Mouse (Mus musculus): ENCODE measurements around the gene Stx2. TPM values are rescaled to one million over a fixed set of nuclear protein-coding genes. Genes with fewer than 3 reads are reported as not detected.

The Stx2 gene
- polyA plus RNA-seq, 1 experiment from 2014 or later = 25.3 TPM

GRCm38 (mm10) chr5:129025048-129025447 is 16.7 kb upstream of the Stx2 start:
- DNase-seq (ENCODE audit: extremely low spot score, low spot score) = no peak
- peaks cover 70% of the 10 kb centered on the region for H3K36me3 ChIP-seq (replicated peaks)
- H3K4me3 ChIP-seq = no peak overlapping the region

DNA sequence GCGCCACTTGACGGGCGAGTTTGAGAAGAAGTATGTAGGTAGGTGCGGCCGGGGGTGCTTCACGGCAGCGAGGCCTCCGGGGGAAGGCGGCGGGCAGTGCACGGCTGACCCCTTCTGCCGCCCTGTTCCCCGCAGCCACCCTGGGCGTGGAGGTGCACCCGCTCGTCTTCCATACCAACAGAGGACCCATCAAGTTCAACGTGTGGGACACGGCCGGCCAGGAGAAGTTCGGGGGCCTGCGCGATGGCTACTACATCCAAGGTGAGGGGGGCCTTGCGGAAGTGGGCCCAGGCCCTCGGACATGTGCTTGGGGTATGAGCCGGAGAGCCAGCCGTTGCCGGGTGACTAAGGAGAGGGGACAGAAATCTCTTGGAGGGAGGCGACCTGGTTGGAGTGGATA is 12.4 kb upstream of the Stx2 start:
- peak; percentile 52 for DNase-seq (ENCODE audit: extremely low spot score, low spot score)
- H3K9me3 ChIP-seq = no peaks in the 10 kb centered on the region
- peaks cover 50% of the 10 kb centered on the region for H3K36me3 ChIP-seq (replicated peaks)
- WGBS = under 1% methylated on average over 28 of the region's 28 CpGs
- H3K4me1 ChIP-seq = peaks cover 24% of the 10 kb centered on the region
- H3K27me3 ChIP-seq (ENCODE audit: poor library complexity, severe bottlenecking) = no peaks in the 10 kb centered on the region
- peak overlapping the region; percentile 94 for H3K4me3 ChIP-seq
- H3K27ac ChIP-seq = peak overlapping the region; percentile 100

More at GRCm38 (mm10) chr5:129025048-129025447, 16.7 kb upstream of the Stx2 start:
- 42% methylated on average over 2 of the region's 2 CpGs for WGBS
- Histone ChIP-seq H3K9me3 (no peaks in the 10 kb centered on the region), H3K4me1 (peaks cover 12% of the 10 kb centered on the region), H3K27ac (no peak overlapping the region), H3K27me3 (ENCODE audit: poor library complexity, severe bottlenecking) (no peaks in the 10 kb centered on the region)

DNA sequence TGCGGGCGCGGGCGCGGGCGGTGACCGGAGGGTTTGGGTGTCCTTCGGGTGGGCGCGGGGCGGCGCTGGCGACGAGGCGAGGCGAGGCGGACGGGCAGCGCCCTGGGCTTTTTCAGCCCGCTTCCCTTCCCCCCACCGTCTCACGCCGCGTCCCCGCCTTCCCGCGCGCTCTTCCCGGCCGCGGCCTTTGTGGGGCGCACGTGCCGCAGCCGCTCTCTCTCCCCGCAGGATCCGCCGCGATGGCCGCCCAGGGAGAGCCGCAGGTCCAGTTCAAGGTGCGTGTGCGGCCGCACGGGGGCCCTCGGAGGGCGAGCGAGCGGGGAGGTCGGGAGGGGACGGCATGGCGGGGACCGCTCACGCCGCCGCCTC is 11.9 kb upstream of the Stx2 start:
- Histone ChIP-seq H3K36me3 (replicated peaks) (peaks cover 45% of the 10 kb centered on the region), H3K9me3 (no peaks in the 10 kb centered on the region), H3K4me3 (peak overlapping the region; percentile 94), H3K27me3 (ENCODE audit: poor library complexity, severe bottlenecking) (no peaks in the 10 kb centered on the region), H3K27ac (peak overlapping the region; percentile 100), H3K4me1 (peaks cover 24% of the 10 kb centered on the region)
- under 1% methylated on average over 43 of the region's 56 CpGs for WGBS
- DNase-seq (ENCODE audit: extremely low spot score, low spot score) = no peak

DNA sequence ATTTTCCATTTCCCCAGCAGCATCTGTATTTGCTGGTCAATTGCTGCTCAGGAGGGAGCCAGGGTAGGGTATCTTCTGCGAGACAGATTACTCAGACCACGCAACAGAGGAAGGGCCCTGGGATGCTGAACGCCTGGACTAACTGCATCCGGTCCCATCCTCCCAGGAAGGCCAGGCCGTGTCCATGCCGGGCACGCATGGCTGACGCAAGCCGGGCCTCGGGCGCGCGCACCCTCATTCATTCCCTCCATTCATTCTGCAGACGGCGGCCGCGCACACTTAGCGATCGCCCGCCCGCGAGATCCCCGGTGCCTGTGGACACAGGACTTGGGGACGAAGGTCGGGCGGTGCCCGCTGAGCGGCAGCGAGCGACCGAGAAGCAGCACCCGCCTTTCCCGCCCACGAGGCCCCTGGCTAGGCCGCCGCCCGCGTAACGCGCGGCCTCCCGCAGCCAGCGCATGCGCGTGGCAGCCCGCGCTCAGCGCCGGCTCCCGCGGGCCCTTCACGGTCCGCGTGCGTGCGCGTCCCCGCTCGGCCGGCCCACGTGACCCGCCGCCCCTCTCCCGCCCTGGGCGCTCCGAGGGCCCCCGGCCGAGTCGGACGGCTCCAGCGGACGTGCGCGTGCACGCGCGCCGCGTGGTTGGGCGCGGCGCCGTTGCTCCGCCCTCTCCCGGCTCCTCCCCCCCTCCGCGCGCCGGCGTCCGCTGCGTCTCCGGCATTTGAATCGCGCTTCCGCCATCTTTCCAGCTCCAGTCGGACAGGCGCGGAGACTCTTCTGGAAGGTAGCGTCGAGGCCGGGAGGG is 11.3 kb upstream of the Stx2 start, which contains the start of gene Ran:
Gene Ran, plus strand, starts transcription at position 573 of the 803 bp plus-strand sequence.
- under 1% methylated on average over 89 of the region's 102 CpGs for WGBS
- Histone ChIP-seq H3K36me3 (replicated peaks) (peaks cover 39% of the 10 kb centered on the region), H3K27ac (peak within 1 kb of the TSS; percentile 100), H3K9me3 (no peaks in the 10 kb centered on the region), H3K27me3 (ENCODE audit: poor library complexity, severe bottlenecking) (no peaks in the 10 kb centered on the region), H3K4me1 (peaks cover 24% of the 10 kb centered on the region), H3K4me3 (peak within 1 kb of the TSS; percentile 94)
- DNase-seq (ENCODE audit: extremely low spot score, low spot score) = peak; percentile 89

GRCm38 (mm10) chr5:129018782-129019489 is 10.6 kb upstream of the Stx2 start:
- Histone ChIP-seq H3K4me1 (peaks cover 24% of the 10 kb centered on the region), H3K9me3 (no peaks in the 10 kb centered on the region), H3K4me3 (peak overlapping the region; percentile 94), H3K27ac (peak overlapping the region; percentile 100), H3K27me3 (ENCODE audit: poor library complexity, severe bottlenecking) (no peaks in the 10 kb centered on the region), H3K36me3 (replicated peaks) (peaks cover 32% of the 10 kb centered on the region)
- no peak for DNase-seq (ENCODE audit: extremely low spot score, low spot score)
- WGBS = 86% methylated on average over 13 of the region's 13 CpGs

DNA sequence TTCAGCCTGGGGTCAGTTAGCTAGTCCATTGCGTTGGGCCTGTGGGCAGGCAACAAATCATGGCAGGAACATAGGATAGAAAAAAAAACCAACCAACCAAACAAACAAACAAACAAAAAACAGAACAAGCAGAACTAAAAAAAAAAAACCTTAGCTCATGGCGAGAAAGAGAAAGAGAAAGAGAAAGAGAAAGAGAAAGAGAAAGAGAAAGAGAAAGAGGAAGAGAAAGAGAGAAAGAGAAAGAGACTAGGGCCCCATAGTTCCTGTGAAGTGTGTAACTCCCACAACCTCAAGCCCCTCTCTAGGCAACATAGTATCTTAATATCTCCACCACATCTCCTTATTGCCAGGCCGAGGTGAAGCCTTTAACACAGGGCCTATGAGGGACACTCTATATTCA is 8.0 kb upstream of the Stx2 start:
- Histone ChIP-seq H3K27ac (no peak overlapping the region), H3K36me3 (replicated peaks) (peaks cover 9% of the 10 kb centered on the region), H3K9me3 (no peaks in the 10 kb centered on the region), H3K4me1 (peaks cover 12% of the 10 kb centered on the region), H3K27me3 (ENCODE audit: poor library complexity, severe bottlenecking) (no peaks in the 10 kb centered on the region), H3K4me3 (no peak overlapping the region)
- DNase-seq (ENCODE audit: extremely low spot score, low spot score) = no peak
- 91% methylated on average over 3 of the region's 3 CpGs for WGBS

- no peaks in the 10 kb centered on the region for H3K9me3 ChIP-seq
- WGBS = 92% methylated on average over 5 of the region's 5 CpGs
- no peak overlapping the region for H3K27ac ChIP-seq
- peaks cover 12% of the 10 kb centered on the region for H3K4me1 ChIP-seq
- no peak overlapping the region for H3K4me3 ChIP-seq
- no peaks in the 10 kb centered on the region for H3K27me3 ChIP-seq (ENCODE audit: poor library complexity, severe bottlenecking)
- DNase-seq (ENCODE audit: extremely low spot score, low spot score) = no peak
- peaks cover under 1% of the 10 kb centered on the region; the same call in 1 of the 2 replicates for H3K36me3 ChIP-seq (replicated peaks)
Measured at GRCm38 (mm10) chr5:129015540-129015939, 7.2 kb upstream of the Stx2 start.

- Histone ChIP-seq H3K9me3 (no peaks in the 10 kb centered on the region), H3K27me3 (ENCODE audit: poor library complexity, severe bottlenecking) (no peaks in the 10 kb centered on the region), H3K27ac (no peak overlapping the region), H3K36me3 (replicated peaks) (no peaks in the 10 kb centered on the region), H3K4me1 (peaks cover 12% of the 10 kb centered on the region), H3K4me3 (no peak overlapping the region)
- no peak for DNase-seq (ENCODE audit: extremely low spot score, low spot score)
- 81% methylated on average over 3 of the region's 3 CpGs for WGBS
Measured at GRCm38 (mm10) chr5:129015020-129015419, 6.6 kb upstream of the Stx2 start.

- no peak for DNase-seq (ENCODE audit: extremely low spot score, low spot score)
- Histone ChIP-seq H3K27ac (no peak overlapping the region), H3K4me3 (no peak overlapping the region), H3K36me3 (replicated peaks) (peaks cover under 1% of the 10 kb centered on the region), H3K27me3 (ENCODE audit: poor library complexity, severe bottlenecking) (peaks cover 4% of the 10 kb centered on the region; the same call in 1 of the 2 replicates), H3K9me3 (no peaks in the 10 kb centered on the region), H3K4me1 (peaks cover 30% of the 10 kb centered on the region)
- WGBS = 88% methylated on average over 2 of the region's 2 CpGs
Measured at GRCm38 (mm10) chr5:129010937-129011336, 2.6 kb upstream of the Stx2 start.

DNA sequence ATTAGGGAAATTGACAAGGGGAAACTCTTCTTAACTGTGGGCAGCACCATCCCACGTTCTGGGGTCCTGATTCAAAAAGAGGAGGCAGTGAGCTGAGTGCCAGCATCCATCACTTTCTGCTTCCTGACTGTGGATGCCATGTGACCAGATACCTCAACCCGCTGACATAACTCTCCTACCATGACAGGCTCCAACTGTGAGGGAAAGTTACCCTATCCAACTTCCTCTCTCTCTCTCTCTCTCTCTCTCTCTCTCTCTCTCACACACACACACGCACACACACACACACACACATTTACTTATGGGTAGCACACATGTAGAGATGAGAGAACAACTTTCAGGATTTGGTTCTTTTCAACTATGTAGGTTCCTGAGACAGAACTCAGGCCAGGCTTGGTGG is 1.2 kb upstream of the Stx2 start:
- 89% methylated on average over 3 of the region's 3 CpGs for WGBS
- H3K4me3 ChIP-seq = no peak overlapping the region
- H3K36me3 ChIP-seq (replicated peaks) = peaks cover 11% of the 10 kb centered on the region
- no peak overlapping the region for H3K27ac ChIP-seq
- peaks cover 4% of the 10 kb centered on the region; the same call in 1 of the 2 replicates for H3K27me3 ChIP-seq (ENCODE audit: poor library complexity, severe bottlenecking)
- peaks cover 34% of the 10 kb centered on the region for H3K4me1 ChIP-seq
- no peaks in the 10 kb centered on the region for H3K9me3 ChIP-seq
- no peak for DNase-seq (ENCODE audit: extremely low spot score, low spot score)

- H3K4me1 ChIP-seq = peaks cover 34% of the 10 kb centered on the region
- H3K4me3 ChIP-seq = peak overlapping the region; percentile 84
- H3K27me3 ChIP-seq (ENCODE audit: poor library complexity, severe bottlenecking) = peaks cover 4% of the 10 kb centered on the region; the same call in 1 of the 2 replicates
- no peaks in the 10 kb centered on the region for H3K9me3 ChIP-seq
- 0% methylated on average over 18 of the region's 18 CpGs for WGBS
- DNase-seq (ENCODE audit: extremely low spot score, low spot score) = no peak
- peaks cover 14% of the 10 kb centered on the region for H3K36me3 ChIP-seq (replicated peaks)
- peak overlapping the region; percentile 93 for H3K27ac ChIP-seq
Measured at GRCm38 (mm10) chr5:129008008-129008407, 366 bp downstream of the Stx2 start.

GRCm38 (mm10) chr5:129007105-129007957 is 1.0 kb downstream of the Stx2 start:
- Histone ChIP-seq H3K27me3 (ENCODE audit: poor library complexity, severe bottlenecking) (peaks cover 4% of the 10 kb centered on the region; the same call in 1 of the 2 replicates), H3K27ac (peak overlapping the region; percentile 93), H3K4me3 (peak overlapping the region; percentile 84), H3K4me1 (peaks cover 39% of the 10 kb centered on the region), H3K36me3 (replicated peaks) (peaks cover 14% of the 10 kb centered on the region), H3K9me3 (no peaks in the 10 kb centered on the region)
- no peak for DNase-seq (ENCODE audit: extremely low spot score, low spot score)
- WGBS = 51% methylated on average over 14 of the region's 14 CpGs
